Mouse (Mus musculus) G1E (cell line): ENCODE results near the gene Epha1.

Source experiments
- CTCF ChIP-seq: IDR thresholded peaks from 2 replicates; pipeline ENCODE4 v1.5.1; 2012; ENCODE audit warnings: low read depth, low read length, inconsistent platforms, mixed read lengths
- GATA1 ChIP-seq: IDR thresholded peaks from 2 replicates; pipeline ENCODE4 v1.6.1; 2012; ENCODE audit warnings: borderline replicate concordance, low read length, inconsistent platforms, mixed read lengths
- TAL1 ChIP-seq: conservative IDR thresholded peaks from 2 replicates; pipeline ENCODE4 v1.6.1; 2012; ENCODE audit warnings: low read depth, low read length, inconsistent platforms, mixed read lengths

DNA sequence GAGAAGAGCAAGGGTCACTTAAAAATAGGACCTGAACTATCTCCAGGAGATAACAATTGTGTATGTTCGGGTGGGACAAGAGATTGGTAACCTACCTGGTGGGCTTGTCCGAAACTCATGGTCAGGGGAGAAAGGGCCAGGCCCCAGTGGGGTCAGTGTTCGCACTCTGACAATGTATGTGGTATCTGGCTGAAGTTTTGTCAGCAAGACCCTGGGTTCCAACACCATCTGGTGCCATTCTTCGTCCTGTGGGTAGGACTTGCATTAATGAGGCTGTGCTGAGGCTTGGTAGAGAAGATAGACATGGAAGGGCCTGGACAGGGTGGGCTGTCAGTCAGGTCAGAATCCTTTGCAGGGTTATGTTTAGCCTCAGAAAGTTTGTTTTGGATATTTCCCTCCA, 9.0 kb downstream of the Epha1 start:
- no peak for TF ChIP-seq CTCF
- no peak for TF ChIP-seq TAL1
- no peak for TF ChIP-seq GATA1
